Mouse (Mus musculus) gastrocnemius, postnatal 4 days (tissue): ENCODE data around the gene Ccr3. TPM values are rescaled to one million over a fixed set of nuclear protein-coding genes. Genes with fewer than 3 reads are reported as not detected.
"Not testable (repeated sequence)": the region's sequence is repeated elsewhere in the genome, so short reads cannot be mapped to it uniquely, and the experiment has no call there.

Experiments used
- DNase-seq, 2 experiments: peaks; one replicate each; pipeline ENCODE4 v3.0.0; 2021 to 2022; ENCODE audit warnings: low spot score in 2 of 2, mixed read lengths in 2 of 2
- long read RNA-seq, 2 experiments: library from polyadenylated mRNA; stranded (forward); transcript quantifications; one replicate each; pipeline ENCODE4 v2.0.0; 2021
- total RNA-seq, 2 experiments: library from RNA; stranded (reverse); gene quantifications; 2 replicates each; pipeline ENCODE4 v1.2.3; 2021

Gene Ccr3
- not detected for total RNA-seq
- long read RNA-seq, experiment 1 = 0 reads
- long read RNA-seq, experiment 2 = 0 reads

- DNase-seq = no peak
These were observed at the start of gene Ccr3 for GRCm38 (mm10) chr9:124021672-124022071. Gene Ccr3 (plus strand): TSS chr9:124021972.

- no peak for DNase-seq
These were observed 46.1 kb upstream of the Ccr3 start for GRCm38 (mm10) chr9:123975630-123976029.

GRCm38 (mm10) chr9:123976876-123977663 is 44.7 kb upstream of the Ccr3 start:
- no peak for DNase-seq

- DNase-seq = no peak
These were observed 43.5 kb upstream of the Ccr3 start, which contains the start of gene Ccr1l1 for GRCm38 (mm10) chr9:123978308-123978707. Gene Ccr1l1 (minus strand): TSS chr9:123978408.

GRCm38 (mm10) chr9:123980858-123981475 is 40.8 kb upstream of the Ccr3 start:
- DNase-seq = not testable (repeated sequence)

- no peak for DNase-seq
These were observed 39.9 kb upstream of the Ccr3 start for GRCm38 (mm10) chr9:123981909-123982308.

- no peak for DNase-seq
These were observed 39.1 kb upstream of the Ccr3 start for GRCm38 (mm10) chr9:123982720-123983119.

- DNase-seq = no peak
These were observed 36.8 kb upstream of the Ccr3 start for GRCm38 (mm10) chr9:123984943-123985342.

GRCm38 (mm10) chr9:123986217-123986616 is 35.6 kb upstream of the Ccr3 start:
- DNase-seq = no peak

- DNase-seq = no peak
These were observed 32.1 kb upstream of the Ccr3 start for GRCm38 (mm10) chr9:123989671-123990070.

- DNase-seq = no peak
These were observed 30.4 kb upstream of the Ccr3 start for GRCm38 (mm10) chr9:123991312-123991906.

- DNase-seq = no peak
These were observed 24.1 kb upstream of the Ccr3 start for GRCm38 (mm10) chr9:123997719-123998118.

- DNase-seq = no peak
These were observed 22.0 kb upstream of the Ccr3 start for GRCm38 (mm10) chr9:123999784-124000183.

- no peak for DNase-seq
These were observed 9.1 kb upstream of the Ccr3 start for GRCm38 (mm10) chr9:124012691-124013090.

- DNase-seq = no peak
These were observed 8.5 kb upstream of the Ccr3 start for GRCm38 (mm10) chr9:124013270-124013669.

GRCm38 (mm10) chr9:124014985-124015652 is 6.7 kb upstream of the Ccr3 start:
- DNase-seq = no peak

GRCm38 (mm10) chr9:124016048-124016447 is 5.7 kb upstream of the Ccr3 start:
- no peak for DNase-seq

- DNase-seq = no peak
These were observed 1.9 kb upstream of the Ccr3 start for GRCm38 (mm10) chr9:124019887-124020286.

GRCm38 (mm10) chr9:124033345-124033744 is 11.6 kb downstream of the Ccr3 start:
- no peak for DNase-seq

GRCm38 (mm10) chr9:124037707-124038106 is 15.9 kb downstream of the Ccr3 start:
- DNase-seq = peak; percentile 26 to 67

- no peak for DNase-seq
These were observed 16.4 kb downstream of the Ccr3 start for GRCm38 (mm10) chr9:124038158-124038582.

- DNase-seq = no peak
These were observed 17.2 kb downstream of the Ccr3 start for GRCm38 (mm10) chr9:124038949-124039348.
